Mouse (Mus musculus): ENCODE measurements around the gene Ogdh. TPM values are rescaled to one million over a fixed set of nuclear protein-coding genes. Genes with fewer than 3 reads are reported as not detected.
"Not testable (repeated sequence)": the region's sequence is repeated elsewhere in the genome, so short reads cannot be mapped to it uniquely, and the experiment has no call there.

Gene Ogdh
- 98.7 and 107 TPM in 2 replicates for polyA plus RNA-seq (2015; fragmentation: Nextera tagmentation; extraction: Ambion mirVana)

- under 1% methylated on average over 77 of the region's 77 CpGs for whole genome bisulfite sequencing
- H3K9me3 ChIP-seq: no peaks in the 10 kb centered on the region
- H3K27me3 ChIP-seq: no peaks in the 10 kb centered on the region
- peak; percentile 99 for ATAC-seq (ENCODE audit: borderline replicate concordance, extremely low read depth, low FRiP score, low TSS enrichment)
- H3K4me3 ChIP-seq: peak within 1 kb of the TSS; percentile 67
- peak within 1 kb of the TSS; percentile 68 for H3K4me2 ChIP-seq
- peaks cover 7% of the 10 kb centered on the region for H3K4me1 ChIP-seq
- H3K36me3 ChIP-seq: no peaks in the 10 kb centered on the region
- H3K27ac ChIP-seq: peak within 1 kb of the TSS; percentile 85
- H3K9ac ChIP-seq: peak within 1 kb of the TSS; percentile 60
Measured at GRCm38 (mm10) chr11:6291401-6292115, at the start of gene Ogdh. Gene Ogdh, plus strand, starts transcription at chr11:6291633.

- H3K4me2 ChIP-seq: no peak overlapping the region
- H3K36me3 ChIP-seq: no peaks in the 10 kb centered on the region
- no peak for ATAC-seq (ENCODE audit: borderline replicate concordance, extremely low read depth, low FRiP score, low TSS enrichment)
- H3K27me3 ChIP-seq: no peaks in the 10 kb centered on the region
- no peaks in the 10 kb centered on the region for H3K4me1 ChIP-seq
- no peak overlapping the region for H3K27ac ChIP-seq
- no peak overlapping the region for H3K4me3 ChIP-seq
- H3K9ac ChIP-seq: no peak overlapping the region
- 52% methylated on average over 19 of the region's 19 CpGs for WGBS
- H3K9me3 ChIP-seq: no peaks in the 10 kb centered on the region
Measured at GRCm38 (mm10) chr11:6244707-6245106, 46.7 kb upstream of the Ogdh start.

- no peaks in the 10 kb centered on the region for H3K36me3 ChIP-seq
- no peaks in the 10 kb centered on the region for H3K4me1 ChIP-seq
- H3K9me3 ChIP-seq: no peaks in the 10 kb centered on the region
- H3K4me3 ChIP-seq: no peak overlapping the region
- no peaks in the 10 kb centered on the region for H3K27me3 ChIP-seq
- no peak for ATAC-seq (ENCODE audit: borderline replicate concordance, extremely low read depth, low FRiP score, low TSS enrichment)
- WGBS: 85% methylated on average over 5 of the region's 5 CpGs
- no peak overlapping the region for H3K9ac ChIP-seq
- no peak overlapping the region for H3K27ac ChIP-seq
- no peak overlapping the region for H3K4me2 ChIP-seq
Measured at GRCm38 (mm10) chr11:6252248-6252647, 39.2 kb upstream of the Ogdh start.

- Histone ChIP-seq H3K4me3 (no peak overlapping the region), H3K9ac (no peak overlapping the region), H3K4me1 (no peaks in the 10 kb centered on the region), H3K27me3 (no peaks in the 10 kb centered on the region), H3K4me2 (no peak overlapping the region), H3K9me3 (no peaks in the 10 kb centered on the region), H3K27ac (no peak overlapping the region), H3K36me3 (peaks cover 1% of the 10 kb centered on the region; the same call in 1 of the 2 replicates)
- 85% methylated on average over 4 of the region's 4 CpGs for WGBS
- no peak for ATAC-seq (ENCODE audit: borderline replicate concordance, extremely low read depth, low FRiP score, low TSS enrichment)
Measured at GRCm38 (mm10) chr11:6252824-6253223, 38.6 kb upstream of the Ogdh start.

- 87% methylated on average over 2 of the region's 2 CpGs for WGBS
- H3K4me2 ChIP-seq; ATAC-seq (ENCODE audit: borderline replicate concordance, extremely low read depth, low FRiP score, low TSS enrichment); H3K9ac ChIP-seq; H3K9me3 ChIP-seq; H3K4me1 ChIP-seq; H3K27me3 ChIP-seq; H3K4me3 ChIP-seq; H3K27ac ChIP-seq: not testable (repeated sequence)
- peaks cover 18% of the 10 kb centered on the region for H3K36me3 ChIP-seq
Measured at GRCm38 (mm10) chr11:6254602-6255001, 36.8 kb upstream of the Ogdh start.

GRCm38 (mm10) chr11:6256490-6257072 is 34.9 kb upstream of the Ogdh start:
- Histone ChIP-seq H3K36me3 (peaks cover 38% of the 10 kb centered on the region), H3K27me3 (no peaks in the 10 kb centered on the region), H3K4me3 (no peak overlapping the region), H3K9me3 (no peaks in the 10 kb centered on the region), H3K27ac (no peak overlapping the region), H3K4me1 (no peaks in the 10 kb centered on the region), H3K4me2 (no peak overlapping the region), H3K9ac (no peak overlapping the region)
- ATAC-seq (ENCODE audit: borderline replicate concordance, extremely low read depth, low FRiP score, low TSS enrichment): peak; percentile 27; the same call in 1 of the 2 replicates
- WGBS: 62% methylated on average over 6 of the region's 6 CpGs

GRCm38 (mm10) chr11:6259413-6259812 is 32.0 kb upstream of the Ogdh start:
- H3K27ac ChIP-seq: no peak overlapping the region
- peaks cover 66% of the 10 kb centered on the region for H3K36me3 ChIP-seq
- H3K4me2 ChIP-seq: no peak overlapping the region
- no peak overlapping the region for H3K9ac ChIP-seq
- H3K9me3 ChIP-seq: no peaks in the 10 kb centered on the region
- H3K4me1 ChIP-seq: no peaks in the 10 kb centered on the region
- no peak overlapping the region for H3K4me3 ChIP-seq
- ATAC-seq (ENCODE audit: borderline replicate concordance, extremely low read depth, low FRiP score, low TSS enrichment): no peak
- WGBS: 94% methylated on average over 7 of the region's 7 CpGs
- no peaks in the 10 kb centered on the region for H3K27me3 ChIP-seq

- no peak overlapping the region for H3K9ac ChIP-seq
- ATAC-seq (ENCODE audit: borderline replicate concordance, extremely low read depth, low FRiP score, low TSS enrichment): peak; percentile 21; the same call in 1 of the 2 replicates
Measured at GRCm38 (mm10) chr11:6261434-6262082, 29.9 kb upstream of the Ogdh start.

GRCm38 (mm10) chr11:6266621-6267020 is 24.8 kb upstream of the Ogdh start:
- Histone ChIP-seq H3K27ac (no peak overlapping the region), H3K27me3 (no peaks in the 10 kb centered on the region), H3K4me1 (peaks cover 8% of the 10 kb centered on the region), H3K9ac (peak overlapping the region; percentile 79), H3K9me3 (no peaks in the 10 kb centered on the region), H3K36me3 (peaks cover 62% of the 10 kb centered on the region), H3K4me3 (peak overlapping the region; percentile 76), H3K4me2 (peak overlapping the region; percentile 87)
- WGBS: 61% methylated on average over 9 of the region's 9 CpGs
- ATAC-seq (ENCODE audit: borderline replicate concordance, extremely low read depth, low FRiP score, low TSS enrichment): no peak

More at GRCm38 (mm10) chr11:6261434-6262082, 29.9 kb upstream of the Ogdh start:
- 76% methylated on average over 10 of the region's 10 CpGs for WGBS
- Histone ChIP-seq H3K27me3 (no peaks in the 10 kb centered on the region), H3K4me1 (peaks cover 4% of the 10 kb centered on the region), H3K4me2 (no peak overlapping the region), H3K9me3 (no peaks in the 10 kb centered on the region), H3K27ac (no peak overlapping the region), H3K4me3 (no peak overlapping the region), H3K36me3 (peaks cover 87% of the 10 kb centered on the region)

- Histone ChIP-seq H3K27ac (peak within 1 kb of the TSS; percentile 97), H3K36me3 (peaks cover 59% of the 10 kb centered on the region), H3K9ac (peak within 1 kb of the TSS; percentile 79), H3K9me3 (no peaks in the 10 kb centered on the region), H3K4me1 (peaks cover 8% of the 10 kb centered on the region), H3K4me3 (peak within 1 kb of the TSS; percentile 76), H3K27me3 (no peaks in the 10 kb centered on the region), H3K4me2 (peak within 1 kb of the TSS; percentile 87)
- ATAC-seq (ENCODE audit: borderline replicate concordance, extremely low read depth, low FRiP score, low TSS enrichment): peak; percentile 98
- WGBS: 2% methylated on average over 50 of the region's 50 CpGs
Measured at GRCm38 (mm10) chr11:6267320-6268254, 23.8 kb upstream of the Ogdh start, which contains the start of gene Ddx56. Gene Ddx56, minus strand, starts transcription at chr11:6267772.

GRCm38 (mm10) chr11:6273607-6274006 is 17.8 kb upstream of the Ogdh start:
- no peak for ATAC-seq (ENCODE audit: borderline replicate concordance, extremely low read depth, low FRiP score, low TSS enrichment)
- peak overlapping the region; percentile 82 for H3K9ac ChIP-seq
- H3K9me3 ChIP-seq: no peaks in the 10 kb centered on the region
- H3K4me3 ChIP-seq: peak overlapping the region; percentile 83
- H3K4me1 ChIP-seq: peaks cover 13% of the 10 kb centered on the region
- peak overlapping the region; percentile 86 for H3K4me2 ChIP-seq
- WGBS: 41% methylated on average over 11 of the region's 11 CpGs
- H3K27ac ChIP-seq: no peak overlapping the region
- H3K27me3 ChIP-seq: no peaks in the 10 kb centered on the region
- peaks cover 19% of the 10 kb centered on the region for H3K36me3 ChIP-seq
